Mouse (Mus musculus) liver, embryonic 14.5 days (tissue): Measurements from ENCODE around the gene Auts2.

Experiments
- CTCF ChIP-seq: IDR thresholded peaks from 2 replicates; pipeline ENCODE4 v1.5.1; 2016; ENCODE audit warnings: antibody characterized with exemption, low read depth, control low read depth
- EP300 ChIP-seq: IDR thresholded peaks from 2 replicates; pipeline ENCODE4 v1.6.1; 2016; ENCODE audit warnings: antibody characterized with exemption, low read depth

- TF ChIP-seq CTCF (no peak), EP300 (no peak)
Measured at GRCm38 (mm10) chr5:132425792-132426309, 117.3 kb downstream of the Auts2 start.
